Mouse (Mus musculus) embryonic facial prominence, embryonic 13.5 days (tissue): ENCODE measurements around the gene Gm14214. TPM values are rescaled to one million over a fixed set of nuclear protein-coding genes. Genes with fewer than 3 reads are reported as not detected.

Source experiments
- ATAC-seq: fragments of 200-750 bp; cut with Nextera tagmentation; 2 replicates; pipeline ENCODE4 v1.8.0; 2017; ENCODE audit warnings: low read depth; ENCODE audit not compliant: insufficient number of reproducible peaks, insufficient read depth, low FRiP score, low TSS enrichment
- H3K27ac ChIP-seq: fragments of 300-500 bp; sonication (generic); 2 replicates; pipeline ENCODE4 v1.5.1; 2015; ENCODE audit warnings: moderate library complexity, mild to moderate bottlenecking, inconsistent platforms
- H3K27me3 ChIP-seq: fragments of 300-500 bp; sonication (generic); 2 replicates; pipeline ENCODE4 v1.6.1; 2015; ENCODE audit warnings: mild to moderate bottlenecking, inconsistent platforms
- H3K36me3 ChIP-seq: fragments of 300-500 bp; sonication (generic); 2 replicates; pipeline ENCODE4 v1.6.1; 2015; ENCODE audit warnings: mild to moderate bottlenecking, inconsistent platforms
- H3K4me1 ChIP-seq: fragments of 300-500 bp; sonication (generic); 2 replicates; pipeline ENCODE4 v1.6.1; 2015; ENCODE audit warnings: inconsistent platforms
- H3K4me2 ChIP-seq: fragments of 300-500 bp; sonication (generic); 2 replicates; pipeline ENCODE4 v1.6.1; 2015; ENCODE audit warnings: moderate library complexity, mild to moderate bottlenecking, inconsistent platforms
- H3K4me3 ChIP-seq: fragments of 300-500 bp; sonication (generic); 2 replicates; pipeline ENCODE4 v1.5.1; 2015; ENCODE audit warnings: mild to moderate bottlenecking, inconsistent platforms
- H3K9ac ChIP-seq: fragments of 300-500 bp; sonication (generic); 2 replicates; pipeline ENCODE4 v1.6.1; 2015; ENCODE audit warnings: mild to moderate bottlenecking, inconsistent platforms
- H3K9me3 ChIP-seq: fragments of 300-500 bp; sonication (generic); 2 replicates; pipeline ENCODE4 v1.6.1; 2016; ENCODE audit warnings: inconsistent platforms
- WGBS: fragments of 180-500 bp; shearing (Covaris S2); methylation state at CpG from one replicate; pipeline ENCODE4 v1.1.7; 2015; ENCODE audit warnings: mixed read lengths; 5-methylcytosine and 5-hydroxymethylcytosine counted together
- polyA plus RNA-seq: library from polyadenylated mRNA; unstranded; fragments of >200 nt; fragmentation: Nextera tagmentation; extraction: Ambion mirVana; gene quantifications from 2 replicates; pipeline ENCODE4 v1.2.1, GENCODE M21; 2015

Gm14214 gene
- polyA plus RNA-seq, 1 experiment from 2014 or later: not detected

DNA sequence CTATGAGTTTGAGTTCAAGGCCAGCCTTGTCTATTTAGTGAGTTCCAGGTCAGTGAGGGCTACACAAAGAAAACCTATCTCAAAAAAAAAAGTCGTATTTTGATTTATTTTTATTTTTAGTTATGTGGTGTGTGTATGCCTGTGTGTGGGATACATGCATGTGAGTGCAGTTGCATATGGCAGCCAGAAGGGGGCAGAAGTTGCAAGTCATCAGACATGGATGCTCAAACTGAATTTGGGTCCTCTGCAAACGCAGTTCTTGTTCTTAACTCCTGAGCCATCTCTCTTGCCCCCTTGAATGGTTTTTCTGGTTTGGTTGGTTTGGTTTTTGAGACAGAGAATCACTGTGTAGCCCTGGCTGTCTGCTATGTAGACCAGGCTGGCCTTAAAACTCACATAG lies 21.4 kb downstream of the Gm14214 start:
- Histone ChIP-seq H3K4me3 (no peak overlapping the region), H3K9ac (no peak overlapping the region), H3K4me1 (peaks cover 18% of the 10 kb centered on the region), H3K36me3 (no peaks in the 10 kb centered on the region), H3K27me3 (no peaks in the 10 kb centered on the region), H3K27ac (0 out of 2 replicates have a peak overlapping the region, but pooled peaks have one; percentile 49), H3K4me2 (no peak overlapping the region), H3K9me3 (no peaks in the 10 kb centered on the region)
- no peak for ATAC-seq
- WGBS: 85% methylated on average over 2 of the region's 2 CpGs

DNA sequence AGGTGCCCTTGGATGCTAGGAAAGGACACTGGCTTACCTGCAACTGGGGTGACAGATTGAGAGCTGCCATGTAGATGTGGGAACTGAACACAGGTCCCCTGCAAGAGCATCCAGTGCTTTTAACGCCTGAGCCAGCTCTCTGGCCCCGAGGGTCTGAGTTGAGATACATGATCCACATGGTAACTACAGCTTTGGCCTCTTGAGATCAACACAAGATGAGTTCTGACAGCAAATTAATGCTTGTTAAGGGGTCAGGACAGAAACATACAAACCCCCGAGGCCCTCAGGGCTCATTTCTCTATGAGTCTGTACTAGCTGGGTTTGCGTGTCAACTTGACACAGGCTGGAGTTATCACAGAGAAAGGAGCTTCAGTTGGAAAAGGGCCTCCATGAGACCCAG lies 25.9 kb downstream of the Gm14214 start:
- Histone ChIP-seq H3K9me3 (no peaks in the 10 kb centered on the region), H3K4me2 (no peak overlapping the region), H3K27me3 (no peaks in the 10 kb centered on the region; the same call in 1 of the 2 replicates), H3K4me3 (no peak overlapping the region), H3K36me3 (no peaks in the 10 kb centered on the region), H3K9ac (no peak overlapping the region), H3K4me1 (peaks cover 7% of the 10 kb centered on the region), H3K27ac (no peak overlapping the region)
- WGBS: 20% methylated on average over 4 of the region's 4 CpGs
- no peak for ATAC-seq

DNA sequence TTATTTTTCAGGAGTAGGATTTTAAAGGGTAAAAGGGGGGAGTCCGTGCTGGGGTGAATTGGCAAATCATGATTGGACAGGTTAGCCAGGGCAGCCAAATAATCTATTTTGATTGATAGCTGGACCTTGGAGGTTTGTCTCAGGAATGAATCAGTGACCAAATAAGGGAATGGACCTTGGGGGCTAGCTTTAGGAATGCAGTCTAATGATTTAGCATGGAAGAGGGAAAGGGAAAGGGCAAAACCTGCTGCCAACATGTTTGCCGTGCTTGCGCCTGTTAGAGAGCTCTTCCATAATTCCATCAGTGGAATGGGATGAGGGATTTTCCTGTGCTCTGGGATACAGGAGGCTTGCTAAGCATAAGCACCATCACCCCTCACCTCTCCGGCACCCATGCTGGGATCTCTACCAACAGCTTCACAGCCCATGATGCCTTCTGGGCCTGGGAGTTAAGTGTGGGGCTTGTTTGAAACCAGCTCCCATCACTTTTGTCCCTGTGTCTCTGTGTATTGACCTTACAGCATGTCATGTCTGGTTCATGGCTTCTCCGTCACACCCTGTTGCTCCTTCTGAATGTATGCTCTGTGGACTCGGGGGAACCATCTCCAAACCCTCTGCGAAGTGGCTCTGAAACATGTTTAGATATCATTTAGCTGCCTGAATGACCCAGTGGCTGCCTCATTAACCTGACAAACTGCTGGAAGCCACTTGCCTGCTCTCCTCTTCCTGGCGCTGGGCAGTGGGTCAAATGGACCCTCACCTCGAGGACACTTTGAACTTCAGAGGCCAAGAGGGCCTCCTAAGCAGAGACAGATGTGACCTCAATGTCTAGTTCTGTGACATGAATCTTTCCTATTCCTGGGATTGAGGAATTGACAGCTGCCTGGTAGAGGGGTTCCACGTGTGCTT lies 26.7 kb downstream of the Gm14214 start:
- H3K4me3 ChIP-seq: no peak overlapping the region
- WGBS: 37% methylated on average over 10 of the region's 10 CpGs
- ATAC-seq: no peak
- no peaks in the 10 kb centered on the region for H3K36me3 ChIP-seq
- H3K4me1 ChIP-seq: peaks cover 3% of the 10 kb centered on the region; the same call in 1 of the 2 replicates
- no peaks in the 10 kb centered on the region for H3K9me3 ChIP-seq
- no peak overlapping the region for H3K9ac ChIP-seq
- no peak overlapping the region for H3K4me2 ChIP-seq
- H3K27ac ChIP-seq: no peak overlapping the region
- H3K27me3 ChIP-seq: no peaks in the 10 kb centered on the region; the same call in 1 of the 2 replicates

DNA sequence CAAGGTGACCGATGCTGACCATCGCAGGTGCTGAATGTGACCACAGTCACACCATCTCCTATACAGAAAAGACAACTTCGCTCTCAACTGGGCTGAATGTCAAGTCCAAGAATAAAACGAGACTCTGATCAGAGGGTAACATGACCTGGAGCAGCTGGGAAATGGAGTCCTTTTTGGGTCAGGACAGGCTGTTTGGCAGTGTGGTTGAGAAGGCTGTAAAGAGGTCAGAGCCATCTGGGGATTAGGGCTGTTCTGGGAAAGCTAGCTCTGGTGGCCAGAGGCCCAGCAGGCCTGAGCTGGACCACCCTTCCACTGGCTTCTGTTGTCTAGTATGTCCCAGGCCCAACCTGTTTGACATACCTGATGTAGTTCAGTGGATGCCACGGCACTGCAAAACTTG lies 31.2 kb downstream of the Gm14214 start:
- Histone ChIP-seq H3K4me3 (no peak overlapping the region), H3K4me1 (no peaks in the 10 kb centered on the region; the same call in 1 of the 2 replicates), H3K9me3 (no peaks in the 10 kb centered on the region), H3K27ac (no peak overlapping the region), H3K4me2 (no peak overlapping the region), H3K27me3 (no peaks in the 10 kb centered on the region; the same call in 1 of the 2 replicates), H3K9ac (no peak overlapping the region), H3K36me3 (no peaks in the 10 kb centered on the region)
- 86% methylated on average over 5 of the region's 5 CpGs for WGBS
- no peak for ATAC-seq

DNA sequence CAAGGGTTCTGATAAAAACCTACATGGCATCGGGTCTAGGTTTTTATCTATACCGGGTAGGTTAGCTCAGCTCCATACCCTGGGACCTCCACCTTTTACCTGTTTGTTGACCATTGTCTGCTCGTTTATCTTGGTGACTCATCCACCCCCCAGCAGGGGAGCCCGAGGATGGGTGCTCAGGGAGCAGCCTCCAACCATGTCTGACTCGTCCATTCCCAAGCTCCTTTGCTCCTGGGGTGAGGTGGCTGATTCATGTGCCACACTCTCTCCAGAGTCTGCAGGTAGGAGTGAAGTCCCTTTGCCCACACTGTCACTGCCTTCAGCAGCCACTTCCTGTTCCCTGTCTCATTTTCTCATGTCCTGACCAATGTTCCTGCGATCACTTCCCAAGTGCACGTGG lies 33.8 kb downstream of the Gm14214 start:
- Histone ChIP-seq H3K4me2 (no peak overlapping the region), H3K36me3 (no peaks in the 10 kb centered on the region), H3K9me3 (no peaks in the 10 kb centered on the region), H3K4me3 (no peak overlapping the region), H3K4me1 (no peaks in the 10 kb centered on the region), H3K27me3 (no peaks in the 10 kb centered on the region), H3K27ac (no peak overlapping the region), H3K9ac (no peak overlapping the region)
- 78% methylated on average over 7 of the region's 7 CpGs for WGBS
- no peak for ATAC-seq

DNA sequence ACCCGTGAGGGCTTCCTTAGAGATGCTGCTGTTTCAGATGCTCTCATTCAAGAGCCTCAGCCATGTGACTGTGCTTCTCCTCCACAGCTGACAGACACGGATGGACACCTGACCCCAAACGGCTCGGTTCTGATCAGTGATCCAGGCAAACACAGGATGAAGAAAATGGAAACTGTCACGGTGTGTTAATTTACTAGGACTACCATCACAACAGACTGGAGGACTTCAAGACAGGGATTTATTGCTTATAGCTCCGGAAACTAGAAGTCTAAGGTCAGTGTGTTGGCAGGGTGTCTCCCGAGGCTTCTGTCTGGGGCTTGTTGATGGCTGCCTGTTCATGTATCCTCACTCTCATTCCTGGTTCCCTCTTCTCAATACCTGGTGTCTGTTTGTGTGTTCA lies 34.4 kb downstream of the Gm14214 start:
- no peaks in the 10 kb centered on the region for H3K4me1 ChIP-seq
- no peak overlapping the region for H3K4me3 ChIP-seq
- H3K36me3 ChIP-seq: no peaks in the 10 kb centered on the region
- no peak overlapping the region for H3K9ac ChIP-seq
- no peaks in the 10 kb centered on the region for H3K9me3 ChIP-seq
- 56% methylated on average over 7 of the region's 7 CpGs for WGBS
- no peaks in the 10 kb centered on the region for H3K27me3 ChIP-seq
- no peak overlapping the region for H3K27ac ChIP-seq
- ATAC-seq: no peak
- H3K4me2 ChIP-seq: no peak overlapping the region

DNA sequence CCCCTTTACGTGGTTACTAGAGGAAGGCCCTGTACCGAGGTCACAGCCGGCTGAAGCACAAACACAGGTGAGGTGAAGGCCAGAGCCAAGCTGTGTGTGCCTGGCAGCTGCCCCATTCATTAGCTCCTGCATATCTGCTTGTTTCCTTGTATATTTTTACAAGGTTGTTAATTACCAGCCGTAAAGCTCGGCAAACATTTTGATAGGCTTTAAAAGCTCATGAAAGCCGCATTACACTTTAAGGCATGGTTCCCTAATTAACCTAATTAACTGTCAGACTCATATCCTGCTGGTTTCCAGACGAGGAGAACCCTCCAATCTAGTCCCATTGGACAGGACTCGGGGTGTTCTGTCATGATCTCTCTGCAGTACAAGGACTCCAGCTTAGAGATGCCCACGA lies 34.9 kb downstream of the Gm14214 start:
- 64% methylated on average over 9 of the region's 9 CpGs for WGBS
- Histone ChIP-seq H3K36me3 (no peaks in the 10 kb centered on the region), H3K9ac (no peak overlapping the region), H3K9me3 (no peaks in the 10 kb centered on the region), H3K27ac (no peak overlapping the region), H3K4me2 (no peak overlapping the region), H3K27me3 (no peaks in the 10 kb centered on the region), H3K4me3 (no peak overlapping the region), H3K4me1 (no peaks in the 10 kb centered on the region)
- no peak for ATAC-seq

DNA sequence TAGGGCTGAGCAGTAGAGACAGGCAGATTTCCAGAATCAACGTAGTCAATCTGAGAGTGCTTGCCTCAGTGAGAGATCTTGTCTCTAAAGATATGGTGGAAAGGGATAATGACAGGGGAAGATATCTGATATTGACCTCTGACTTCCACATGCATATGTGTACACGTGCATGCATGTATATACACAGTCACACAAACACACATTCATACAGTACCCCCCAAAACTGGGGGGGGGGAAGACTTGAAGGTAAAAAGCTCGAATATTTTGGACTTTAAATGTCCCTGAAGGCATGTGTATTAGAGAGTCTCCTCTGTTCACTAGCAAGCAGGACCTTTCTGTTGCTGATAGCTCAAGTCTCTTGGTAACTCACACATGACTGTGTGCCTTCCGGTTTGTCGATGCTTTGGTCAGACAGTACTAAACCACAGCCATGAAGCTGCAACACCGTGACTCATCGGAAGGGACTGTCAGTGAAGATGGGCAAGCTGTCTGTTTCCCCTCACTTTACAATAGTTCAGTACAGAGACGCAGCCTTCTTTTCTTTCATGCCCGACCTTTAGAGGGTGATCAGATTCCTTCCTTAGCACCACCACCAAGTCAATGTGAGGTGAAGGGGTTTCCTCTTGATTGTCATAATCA lies 37.2 kb downstream of the Gm14214 start:
- Histone ChIP-seq H3K4me1 (peaks cover 3% of the 10 kb centered on the region; the same call in 1 of the 2 replicates), H3K36me3 (no peaks in the 10 kb centered on the region), H3K9ac (no peak overlapping the region), H3K9me3 (no peaks in the 10 kb centered on the region), H3K4me3 (no peak overlapping the region), H3K27ac (no peak overlapping the region), H3K27me3 (no peaks in the 10 kb centered on the region), H3K4me2 (no peak overlapping the region)
- 67% methylated on average over 9 of the region's 9 CpGs for WGBS
- no peak for ATAC-seq

DNA sequence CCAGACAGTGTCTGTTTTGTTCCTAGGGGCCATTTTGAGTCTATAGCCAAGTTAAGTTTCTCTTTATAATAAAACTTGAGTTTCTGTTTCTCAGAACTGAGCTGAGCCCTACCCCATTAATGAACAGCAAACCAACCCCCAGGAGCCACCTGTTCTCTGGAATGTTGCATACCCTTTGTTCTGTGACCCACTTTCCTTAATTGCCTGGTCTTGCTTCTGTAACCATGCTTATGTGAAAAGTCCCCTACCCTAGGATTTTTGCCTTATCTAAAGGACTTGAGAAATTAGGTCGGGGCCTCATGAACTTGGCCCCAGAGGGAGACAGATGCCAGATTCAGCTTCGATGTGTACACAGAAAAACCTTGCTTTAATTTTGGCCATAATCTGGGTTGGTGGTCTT lies 37.9 kb downstream of the Gm14214 start:
- no peak overlapping the region for H3K4me2 ChIP-seq
- H3K27me3 ChIP-seq: no peaks in the 10 kb centered on the region
- no peaks in the 10 kb centered on the region for H3K9me3 ChIP-seq
- H3K36me3 ChIP-seq: no peaks in the 10 kb centered on the region
- no peak overlapping the region for H3K27ac ChIP-seq
- no peak overlapping the region for H3K4me3 ChIP-seq
- H3K9ac ChIP-seq: no peak overlapping the region
- H3K4me1 ChIP-seq: peaks cover 3% of the 10 kb centered on the region; the same call in 1 of the 2 replicates
- 60% methylated on average over 2 of the region's 2 CpGs for WGBS
- no peak for ATAC-seq

DNA sequence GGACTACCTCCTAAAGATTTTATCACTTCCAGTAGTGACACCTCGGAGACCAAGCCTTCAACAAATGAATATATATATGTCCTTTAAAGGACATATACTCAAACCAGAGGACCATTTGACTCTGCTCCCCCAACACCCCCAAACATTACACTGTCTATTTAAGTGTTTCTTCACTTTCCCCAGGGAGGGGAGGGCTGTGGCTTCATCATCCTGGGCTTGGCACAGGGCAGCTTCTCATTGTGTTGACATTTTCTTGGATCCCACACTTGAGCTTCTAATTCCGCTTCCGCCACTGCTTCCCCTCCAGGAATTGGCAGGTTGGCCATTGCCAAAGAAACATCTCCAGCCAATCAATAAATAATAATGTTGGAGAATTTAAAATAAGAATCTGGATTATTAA lies 39.0 kb downstream of the Gm14214 start:
- H3K9me3 ChIP-seq: no peaks in the 10 kb centered on the region
- H3K27me3 ChIP-seq: no peaks in the 10 kb centered on the region
- H3K4me2 ChIP-seq: no peak overlapping the region
- H3K4me1 ChIP-seq: peaks cover 3% of the 10 kb centered on the region; the same call in 1 of the 2 replicates
- ATAC-seq: no peak
- no peak overlapping the region for H3K4me3 ChIP-seq
- WGBS: 88% methylated on average over 3 of the region's 3 CpGs
- H3K36me3 ChIP-seq: no peaks in the 10 kb centered on the region
- H3K9ac ChIP-seq: no peak overlapping the region
- H3K27ac ChIP-seq: no peak overlapping the region

DNA sequence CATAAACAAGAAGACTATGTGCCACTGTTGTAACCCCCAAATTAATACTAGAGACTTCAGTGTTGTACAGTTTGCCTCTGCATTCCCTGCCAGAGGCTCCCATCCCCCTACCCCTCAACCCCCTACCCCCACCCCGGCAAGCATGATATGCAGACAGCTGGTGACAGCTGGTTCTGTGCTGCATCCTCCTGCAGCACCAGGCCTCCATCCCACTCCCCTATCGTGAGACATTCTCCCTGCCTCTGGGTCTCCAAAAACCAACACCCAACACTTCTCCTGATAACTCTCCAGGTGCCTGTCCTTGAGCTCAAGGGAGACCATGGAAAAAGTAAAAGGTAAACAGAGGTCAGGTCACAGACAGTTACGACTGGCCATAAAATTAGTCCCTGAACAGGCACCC lies 40.1 kb downstream of the Gm14214 start:
- Histone ChIP-seq H3K27me3 (no peaks in the 10 kb centered on the region), H3K4me3 (no peak overlapping the region), H3K9ac (no peak overlapping the region), H3K4me2 (no peak overlapping the region), H3K9me3 (no peaks in the 10 kb centered on the region), H3K27ac (no peak overlapping the region), H3K4me1 (peaks cover 3% of the 10 kb centered on the region; the same call in 1 of the 2 replicates), H3K36me3 (no peaks in the 10 kb centered on the region)
- no peak for ATAC-seq
- WGBS: 52% methylated on average over 3 of the region's 3 CpGs

DNA sequence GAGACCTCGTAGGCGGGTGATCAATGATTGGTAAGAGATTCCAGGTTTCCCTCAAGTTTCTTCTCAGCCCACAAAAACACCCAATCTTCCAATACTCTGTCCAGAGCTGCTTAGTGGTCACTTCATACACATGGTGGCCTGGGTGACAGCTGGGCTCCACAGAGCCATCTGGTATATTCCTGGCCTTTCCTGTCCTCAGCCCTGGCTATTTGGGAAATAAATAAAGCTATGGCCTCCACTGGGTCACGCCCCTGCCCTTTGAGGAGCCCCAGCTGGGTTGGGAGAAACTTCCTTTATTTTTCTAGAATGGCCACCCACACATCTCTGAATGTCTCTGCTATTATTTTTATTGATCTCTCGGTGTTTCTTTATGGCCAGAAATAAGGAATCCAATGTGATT lies 46.4 kb downstream of the Gm14214 start:
- peaks cover 3% of the 10 kb centered on the region; the same call in 1 of the 2 replicates for H3K4me1 ChIP-seq
- no peak overlapping the region for H3K4me2 ChIP-seq
- no peak overlapping the region for H3K4me3 ChIP-seq
- no peaks in the 10 kb centered on the region for H3K36me3 ChIP-seq
- no peak for ATAC-seq
- H3K27ac ChIP-seq: no peak overlapping the region
- H3K9ac ChIP-seq: no peak overlapping the region
- WGBS: 85% methylated on average over 4 of the region's 4 CpGs
- H3K27me3 ChIP-seq: no peaks in the 10 kb centered on the region
- no peaks in the 10 kb centered on the region for H3K9me3 ChIP-seq
